23 mouse cellular contexts compared by ENCODE assay signal in genomic region chr4:80306528-80306927, GRCm38 (mm10).
DNase-seq lines count a peak whose midpoint lies in the region; ATAC-seq and TF ChIP-seq lines count a peak whose summit lies in the region.
"Had no signal": no experiment of that assay in that cellular context is flagged by ENCODE, and none has a peak within 500 bp of the region (broad histone marks: within the 10 kb centered on the region; RNA-seq: fewer than 3 reads in every experiment).

No protein-coding gene starts in this region.

- no peaks in the 10 kb centered on the region for H3K36me3 ChIP-seq in forebrain, embryonic 14.5 days (ENCODE audit: control insufficient read depth, insufficient read depth, low read length)
- no peaks in the 10 kb centered on the region for H3K36me3 ChIP-seq in forebrain, postnatal 0 days (ENCODE audit: insufficient read depth)
- no peaks in the 10 kb centered on the region for H3K36me3 ChIP-seq in midbrain, embryonic 15.5 days (replicated peaks)
- no peaks in the 10 kb centered on the region for H3K36me3 ChIP-seq in midbrain, embryonic 10.5 days
- H3K36me3 ChIP-seq: forebrain, embryonic 10.5 days; forebrain, embryonic 15.5 days; G1E; hindbrain, embryonic 12.5 days; hindbrain, embryonic 15.5 days had no signal

- no peak for TF ChIP-seq POLR2A in brain, embryonic 14.5 days (IDR thresholded peaks at IDR 0.05; ENCODE audit: borderline replicate concordance, extremely low read depth, insufficient read depth, insufficient read length, poor library complexity, severe bottlenecking)

- 25% methylated on average over 1 of the region's 1 CpGs for WGBS in forebrain, embryonic 14.5 days
- 33% methylated on average over 1 of the region's 1 CpGs for WGBS in forebrain, postnatal 0 days
- WGBS in midbrain, embryonic 15.5 days = 12% methylated on average over 1 of the region's 1 CpGs
- WGBS in midbrain, embryonic 10.5 days = 59% methylated on average over 1 of the region's 1 CpGs

- DNase-seq in forebrain, embryonic 14.5 days (ENCODE audit: low spot score) = peak; percentile 29
- no peak for DNase-seq in forebrain, postnatal 0 days
- no peak for DNase-seq in midbrain, embryonic 10.5 days (ENCODE audit: low spot score)
- peak; percentile 59 for DNase-seq in brain, embryonic 14.5 days (ENCODE audit: low read depth)
- DNase-seq in right cerebral cortex, postnatal 4 days = no peak
- DNase-seq: adrenal gland, adult 2 months; adrenal gland, postnatal 14 days; B cell, adult 2 months; cerebellum, adult 18-20 months; cerebellum, adult 9-10 months; cerebellum, postnatal 14 days; gastrocnemius, adult 2 months; gastrocnemius, postnatal 14 days; heart, adult 11 months had no signal

- H3K4me2 ChIP-seq in forebrain, embryonic 14.5 days (ENCODE audit: low read length) = no peak overlapping the region
- H3K4me2 ChIP-seq in forebrain, postnatal 0 days (ENCODE audit: low read depth) = no peak overlapping the region
- no peak overlapping the region for H3K4me2 ChIP-seq in midbrain, embryonic 15.5 days
- H3K4me2 ChIP-seq: forebrain, embryonic 15.5 days; heart, embryonic 11.5 days; hindbrain, embryonic 12.5 days; hindbrain, embryonic 15.5 days had no signal

- H3K9ac ChIP-seq in forebrain, embryonic 14.5 days (ENCODE audit: low read length) = no peak overlapping the region
- H3K9ac ChIP-seq in forebrain, postnatal 0 days = no peak overlapping the region
- H3K9ac ChIP-seq in midbrain, embryonic 15.5 days = no peak overlapping the region
- H3K9ac ChIP-seq: forebrain, embryonic 15.5 days; hindbrain, embryonic 12.5 days; hindbrain, embryonic 15.5 days had no signal

- no peak for ATAC-seq in forebrain, embryonic 14.5 days
- ATAC-seq in forebrain, postnatal 0 days = no peak
- ATAC-seq in midbrain, embryonic 15.5 days (replicated peaks) = peak; percentile 69; the same call in 1 of the 2 replicates
- ATAC-seq: forebrain, embryonic 15.5 days; Patski had no signal

- no peaks in the 10 kb centered on the region for H3K4me1 ChIP-seq in forebrain, embryonic 14.5 days (ENCODE audit: control insufficient read depth, insufficient read depth, low read length)
- H3K4me1 ChIP-seq in forebrain, postnatal 0 days (ENCODE audit: insufficient read depth) = no peaks in the 10 kb centered on the region
- H3K4me1 ChIP-seq in midbrain, embryonic 15.5 days = no peaks in the 10 kb centered on the region
- no peaks in the 10 kb centered on the region for H3K4me1 ChIP-seq in midbrain, embryonic 10.5 days
- H3K4me1 ChIP-seq: forebrain, embryonic 10.5 days; forebrain, embryonic 15.5 days; hindbrain, embryonic 12.5 days; hindbrain, embryonic 15.5 days had no signal

- H3K27ac ChIP-seq in forebrain, embryonic 14.5 days (ENCODE audit: low read depth, low read length) = no peak overlapping the region
- H3K27ac ChIP-seq in forebrain, postnatal 0 days (ENCODE audit: low read depth, low read length) = no peak overlapping the region
- no peak overlapping the region for H3K27ac ChIP-seq in midbrain, embryonic 15.5 days
- no peak overlapping the region for H3K27ac ChIP-seq in midbrain, embryonic 10.5 days (replicated peaks)
- H3K27ac ChIP-seq: forebrain, embryonic 10.5 days; forebrain, embryonic 15.5 days; gastrocnemius, adult 2 months; hindbrain, embryonic 12.5 days; hindbrain, embryonic 15.5 days had no signal

- no peaks in the 10 kb centered on the region for H3K27me3 ChIP-seq in forebrain, embryonic 14.5 days (replicated peaks; ENCODE audit: control insufficient read depth, insufficient read depth, low read length)
- H3K27me3 ChIP-seq in forebrain, postnatal 0 days (ENCODE audit: insufficient read depth, low read length) = no peaks in the 10 kb centered on the region
- no peaks in the 10 kb centered on the region for H3K27me3 ChIP-seq in midbrain, embryonic 15.5 days (replicated peaks)
- H3K27me3 ChIP-seq in midbrain, embryonic 10.5 days (ENCODE audit: low read depth, poor library complexity, severe bottlenecking) = no peaks in the 10 kb centered on the region
- H3K27me3 ChIP-seq: CH12.LX; forebrain, embryonic 15.5 days; hindbrain, embryonic 12.5 days; hindbrain, embryonic 15.5 days; Patski had no signal

- no peaks in the 10 kb centered on the region for H3K9me3 ChIP-seq in forebrain, embryonic 14.5 days (replicated peaks; ENCODE audit: control insufficient read depth, low read length)
- no peaks in the 10 kb centered on the region for H3K9me3 ChIP-seq in forebrain, postnatal 0 days (ENCODE audit: low read length)
- no peaks in the 10 kb centered on the region for H3K9me3 ChIP-seq in midbrain, embryonic 15.5 days
- H3K9me3 ChIP-seq in midbrain, embryonic 10.5 days (replicated peaks) = no peaks in the 10 kb centered on the region
- H3K9me3 ChIP-seq: forebrain, embryonic 10.5 days; forebrain, embryonic 15.5 days; hindbrain, embryonic 12.5 days; hindbrain, embryonic 15.5 days had no signal

- no peak overlapping the region for H3K4me3 ChIP-seq in forebrain, embryonic 14.5 days (ENCODE audit: low read depth, low read length)
- no peak overlapping the region for H3K4me3 ChIP-seq in forebrain, postnatal 0 days (ENCODE audit: low read depth, low read length)
- H3K4me3 ChIP-seq in midbrain, embryonic 15.5 days = no peak overlapping the region
- no peak overlapping the region for H3K4me3 ChIP-seq in midbrain, embryonic 10.5 days
- H3K4me3 ChIP-seq: forebrain, embryonic 10.5 days; forebrain, embryonic 15.5 days; gastrocnemius, adult 2 months; hindbrain, embryonic 12.5 days; hindbrain, embryonic 15.5 days had no signal

- no peak for TF ChIP-seq CTCF in forebrain, postnatal 0 days (IDR thresholded peaks at IDR 0.05; ENCODE audit: low read depth)
- TF ChIP-seq CTCF in brain, embryonic 14.5 days (IDR thresholded peaks at IDR 0.05; ENCODE audit: borderline replicate concordance, extremely low read depth, insufficient read depth, insufficient read length) = no peak

Comparison
In these comparisons a context has a peak if more than half of its experiments do, and no peak if none do; other contexts are left out.
1. DNase-seq: peak in forebrain, embryonic 14.5 days (single experiment) and brain, embryonic 14.5 days (single experiment); none in forebrain, postnatal 0 days (single experiment), midbrain, embryonic 10.5 days (single experiment) and right cerebral cortex, postnatal 4 days (single experiment).